ENCODE assay signal across 17 mouse cellular contexts in genomic region chr6:51081056-51081455, GRCm38 (mm10).
DNase-seq lines count a peak whose midpoint lies in the region; ATAC-seq and TF ChIP-seq lines count a peak whose summit lies in the region.
"Had no signal": no experiment of that assay in that cellular context is flagged by ENCODE, and none has a peak within 500 bp of the region (broad histone marks: within the 10 kb centered on the region; RNA-seq: fewer than 3 reads in every experiment).

No protein-coding gene starts in this region.

- H3K27ac ChIP-seq in heart, embryonic 12.5 days (ENCODE audit: poor library complexity, severe bottlenecking): no peak overlapping the region
- H3K27ac ChIP-seq in embryonic facial prominence, embryonic 14.5 days (replicated peaks; ENCODE audit: low read depth, low read length): peak overlapping the region; percentile 59
- H3K27ac ChIP-seq in heart, postnatal 0 days (ENCODE audit: low read depth): 0 out of 2 replicates have a peak overlapping the region, but pooled peaks have one; percentile 43
- no peak overlapping the region for H3K27ac ChIP-seq in intestine, embryonic 16.5 days (ENCODE audit: low read length)
- H3K27ac ChIP-seq: liver, embryonic 13.5 days had no signal

- H3K4me3 ChIP-seq in heart, embryonic 12.5 days: no peak overlapping the region
- no peak overlapping the region for H3K4me3 ChIP-seq in embryonic facial prominence, embryonic 14.5 days (ENCODE audit: low read depth, low read length)
- no peak overlapping the region for H3K4me3 ChIP-seq in heart, postnatal 0 days (ENCODE audit: low read depth, low read length)
- no peak overlapping the region for H3K4me3 ChIP-seq in intestine, embryonic 16.5 days (ENCODE audit: low read length)
- H3K4me3 ChIP-seq: erythroblast, embryonic 14.5 days; liver, embryonic 13.5 days; megakaryocyte, embryonic 14.5 days had no signal

- peaks cover 28% of the 10 kb centered on the region for H3K4me1 ChIP-seq in heart, embryonic 12.5 days (replicated peaks)
- peaks cover 37% of the 10 kb centered on the region for H3K4me1 ChIP-seq in embryonic facial prominence, embryonic 14.5 days (ENCODE audit: control insufficient read depth, insufficient read depth, low read length)
- 0 out of 2 replicates have a peak, but pooled peaks cover 10% of the 10 kb centered on the region for H3K4me1 ChIP-seq in heart, postnatal 0 days (ENCODE audit: control insufficient read depth, insufficient read depth)
- no peaks in the 10 kb centered on the region for H3K4me1 ChIP-seq in intestine, embryonic 16.5 days (ENCODE audit: control insufficient read depth, insufficient read depth, low read length)
- H3K4me1 ChIP-seq: liver, embryonic 13.5 days; megakaryocyte, embryonic 14.5 days had no signal

- WGBS in heart, embryonic 12.5 days: 50% methylated on average over 5 of the region's 5 CpGs
- WGBS in embryonic facial prominence, embryonic 14.5 days: 47% methylated on average over 5 of the region's 5 CpGs
- 65% methylated on average over 5 of the region's 5 CpGs for WGBS in heart, postnatal 0 days
- WGBS in intestine, embryonic 16.5 days: 68% methylated on average over 5 of the region's 5 CpGs

- peak; percentile 48 for DNase-seq in heart, adult 8-10 months (ENCODE audit: low spot score)
- DNase-seq in NIH3T3 (ENCODE audit: low read depth): peak; percentile 93
- peak; percentile 85 for DNase-seq in embryonic facial prominence, embryonic 14.5 days (ENCODE audit: low spot score)
- DNase-seq in heart, postnatal 0 days (ENCODE audit: low spot score): peak; percentile 19
- DNase-seq in cerebellum, postnatal 4 days (ENCODE audit: low spot score in 2 of 2): no peak
- DNase-seq: cerebellum, adult 8-10 months; forebrain, postnatal 0 days; gastrocnemius, postnatal 10 days; kidney, adult 8-10 months; kidney, postnatal 36 days; liver, embryonic 13.5 days; right cerebral cortex, adult 18-20 months; thymus, adult 2 months had no signal

- TF ChIP-seq CTCF in heart, postnatal 0 days (IDR thresholded peaks at IDR 0.05; ENCODE audit: low read depth): no peak

- H3K9me3 ChIP-seq in heart, embryonic 12.5 days (replicated peaks): no peaks in the 10 kb centered on the region
- H3K9me3 ChIP-seq in embryonic facial prominence, embryonic 14.5 days (ENCODE audit: control insufficient read depth, low read length): no peaks in the 10 kb centered on the region
- H3K9me3 ChIP-seq in heart, postnatal 0 days (replicated peaks; ENCODE audit: control insufficient read depth, low read length): no peaks in the 10 kb centered on the region
- H3K9me3 ChIP-seq in intestine, embryonic 16.5 days (ENCODE audit: control insufficient read depth, low read length): no peaks in the 10 kb centered on the region
- H3K9me3 ChIP-seq: liver, embryonic 13.5 days; megakaryocyte, embryonic 14.5 days had no signal

- H3K36me3 ChIP-seq in heart, embryonic 12.5 days: no peaks in the 10 kb centered on the region
- H3K36me3 ChIP-seq in embryonic facial prominence, embryonic 14.5 days (ENCODE audit: control insufficient read depth, insufficient read depth, low read length): no peaks in the 10 kb centered on the region
- H3K36me3 ChIP-seq in heart, postnatal 0 days (replicated peaks; ENCODE audit: control insufficient read depth, insufficient read depth, low read length): no peaks in the 10 kb centered on the region
- H3K36me3 ChIP-seq in intestine, embryonic 16.5 days (ENCODE audit: control insufficient read depth, insufficient read depth, low read length): no peaks in the 10 kb centered on the region
- H3K36me3 ChIP-seq: liver, embryonic 13.5 days had no signal

- no peak overlapping the region for H3K4me2 ChIP-seq in heart, embryonic 12.5 days
- H3K4me2 ChIP-seq in embryonic facial prominence, embryonic 14.5 days (ENCODE audit: low read depth, low read length): no peak overlapping the region
- no peak overlapping the region for H3K4me2 ChIP-seq in heart, postnatal 0 days (ENCODE audit: low read depth, low read length)
- no peak overlapping the region for H3K4me2 ChIP-seq in intestine, embryonic 16.5 days (ENCODE audit: low read depth, low read length)
- H3K4me2 ChIP-seq: liver, embryonic 13.5 days had no signal

- ATAC-seq in heart, embryonic 12.5 days (ENCODE audit: insufficient number of reproducible peaks, low FRiP score): no peak
- ATAC-seq in embryonic facial prominence, embryonic 14.5 days (ENCODE audit: low read depth): no peak
- no peak for ATAC-seq in heart, postnatal 0 days (ENCODE audit: insufficient read depth, low read depth)
- ATAC-seq in intestine, embryonic 16.5 days: no peak
- ATAC-seq: forebrain, postnatal 0 days had no signal

- no peak for TF ChIP-seq EP300 in heart, postnatal 0 days (IDR thresholded peaks at IDR 0.05; ENCODE audit: low read depth)

- H3K27me3 ChIP-seq in heart, embryonic 12.5 days (replicated peaks): no peaks in the 10 kb centered on the region
- H3K27me3 ChIP-seq in embryonic facial prominence, embryonic 14.5 days (replicated peaks; ENCODE audit: control insufficient read depth, insufficient read depth, low read length): no peaks in the 10 kb centered on the region
- no peaks in the 10 kb centered on the region for H3K27me3 ChIP-seq in heart, postnatal 0 days (ENCODE audit: control insufficient read depth, insufficient read depth, low read length)
- H3K27me3 ChIP-seq in intestine, embryonic 16.5 days (replicated peaks; ENCODE audit: control insufficient read depth, insufficient read depth, low read length): no peaks in the 10 kb centered on the region
- H3K27me3 ChIP-seq: liver, embryonic 13.5 days had no signal

- H3K9ac ChIP-seq in heart, embryonic 12.5 days: no peak overlapping the region
- H3K9ac ChIP-seq in embryonic facial prominence, embryonic 14.5 days (ENCODE audit: low read depth, low read length): no peak overlapping the region
- no peak overlapping the region for H3K9ac ChIP-seq in heart, postnatal 0 days (replicated peaks; ENCODE audit: low read depth, low read length)
- H3K9ac ChIP-seq in intestine, embryonic 16.5 days (ENCODE audit: low read depth, low read length): no peak overlapping the region
- H3K9ac ChIP-seq: forebrain, postnatal 0 days; liver, embryonic 13.5 days had no signal

Comparison
In these comparisons a context has a peak if more than half of its experiments do, and no peak if none do; other contexts are left out.
1. H3K27ac ChIP-seq: peak in embryonic facial prominence, embryonic 14.5 days (single experiment) and heart, postnatal 0 days (single experiment); none in heart, embryonic 12.5 days (single experiment) and intestine, embryonic 16.5 days (single experiment).
2. DNase-seq: peak in heart, adult 8-10 months (single experiment), NIH3T3 (single experiment), embryonic facial prominence, embryonic 14.5 days (single experiment) and heart, postnatal 0 days (single experiment); none in cerebellum, postnatal 4 days (0 of 2).